In genomic region chr6:17725841-17726460, GRCm38 (mm10) we compare ENCODE assay signal across 8 mouse cellular contexts. TPM values are rescaled to one million over a fixed set of nuclear protein-coding genes. Genes with fewer than 3 reads are reported as not detected.
DNase-seq lines count a peak whose midpoint lies in the region; ATAC-seq and TF ChIP-seq lines count a peak whose summit lies in the region.

No protein-coding gene starts in this region.

- no peak overlapping the region for H3K27ac ChIP-seq in liver, embryonic 12.5 days
- H3K27ac ChIP-seq in testis, adult 2 months (ENCODE audit: control insufficient read depth, insufficient read depth, low read depth, low read length) = no peak overlapping the region

- intact Hi-C loops in heart, postnatal 25 days (cut with DNase I) = loop anchor here (1.0 to 2.0 kb wide), 3 partner anchors 27 to 108 kb away; no protein-coding TSS in a partner anchor

- TF ChIP-seq POLR2A in testis, adult 2 months (IDR thresholded peaks at IDR 0.05; ENCODE audit: control insufficient read depth, low read depth, low read length) = no peak

- peak; percentile 61 for DNase-seq in ES-CJ7 (ENCODE audit: low read depth, low spot score)
- peak; percentile 88 for DNase-seq in brain, adult 2 months (ENCODE audit: low read depth, low spot score)
- DNase-seq in heart, postnatal 25 days (ENCODE audit: low spot score) = peak; percentile 10
- DNase-seq in kidney, postnatal 25 days = peak; percentile 64 to 74
- peak; percentile 69 for DNase-seq in naive thymus-derived CD4-positive, alpha-beta T cell, adult 2 months (ENCODE audit: low read depth)

- 44% methylated on average over 7 of the region's 7 CpGs for WGBS in liver, embryonic 12.5 days (ENCODE audit: insufficient replicate concordance)

- H3K9ac ChIP-seq in liver, embryonic 12.5 days = no peak overlapping the region

- H3K4me3 ChIP-seq in liver, embryonic 12.5 days = no peak overlapping the region
- H3K4me3 ChIP-seq in testis, adult 2 months (ENCODE audit: control insufficient read depth, low read depth, low read length) = no peak overlapping the region; the same call in 1 of the 2 replicates

- no peak overlapping the region; the same call in 1 of the 2 replicates for H3K4me2 ChIP-seq in liver, embryonic 12.5 days

- peak; percentile 15; the same call in 1 of the 2 replicates for TF ChIP-seq CTCF in testis, adult 2 months (IDR thresholded peaks at IDR 0.05; ENCODE audit: control insufficient read depth, insufficient read depth, insufficient replicate concordance, low read depth, low read length)

- H3K36me3 ChIP-seq in liver, embryonic 12.5 days = no peaks in the 10 kb centered on the region
- H3K36me3 ChIP-seq in testis, adult 2 months (ENCODE audit: control insufficient read depth, insufficient read depth, low read length) = no peaks in the 10 kb centered on the region

- no peaks in the 10 kb centered on the region for H3K9me3 ChIP-seq in liver, embryonic 12.5 days (replicated peaks)

- ATAC-seq in erythroid progenitor cell, adult 5-6 weeks (replicated peaks; ENCODE audit: low FRiP score, poor library complexity, severe bottlenecking) = peak; percentile 87
- ATAC-seq in liver, embryonic 12.5 days = peak; percentile 60

- H3K27me3 ChIP-seq in liver, embryonic 12.5 days (replicated peaks) = no peaks in the 10 kb centered on the region
- no peaks in the 10 kb centered on the region for H3K27me3 ChIP-seq in testis, adult 2 months (ENCODE audit: control insufficient read depth, insufficient read depth, low read length)

- H3K4me1 ChIP-seq in liver, embryonic 12.5 days = peaks cover 50% of the 10 kb centered on the region
- no peaks in the 10 kb centered on the region; the same call in 1 of the 2 replicates for H3K4me1 ChIP-seq in testis, adult 2 months (ENCODE audit: control insufficient read depth, insufficient read depth, low read length)

RNA-seq across cellular contexts. Expression of gene St7, which starts 33.2 kb away (rescaled TPM):
- total RNA-seq in erythroid progenitor cell, adult 5-6 weeks (2015; ENCODE audit: low replicate concordance) = 48.6 and 50.1 TPM in 2 replicates
- 56.9 and 75.0 TPM in 2 replicates for total RNA-seq in erythroid progenitor cell, adult 5-6 weeks (2017; ENCODE audit: low replicate concordance)
- 10 to 100 TPM; 16.6 to 16.7 TPM for total RNA-seq in heart, postnatal 25 days (2021)
- 13.8 and 14.5 TPM in 2 replicates for polyA plus RNA-seq in liver, embryonic 12.5 days (2016; fragmentation: Nextera tagmentation; extraction: Ambion mirVana)
- polyA plus RNA-seq in testis, adult 2 months (2012; rRNA removed) = 13.5 and 16.1 TPM in 2 replicates

Comparison
In these comparisons a context has a peak if more than half of its experiments do, and no peak if none do; other contexts are left out.
1. DNase-seq: peak in every context shown above with its lines; median percentile 88 in brain, adult 2 months; 69 in kidney, postnatal 25 days; 69 in naive thymus-derived CD4-positive, alpha-beta T cell, adult 2 months; 61 in ES-CJ7; 10 in heart, postnatal 25 days.